Mouse (Mus musculus) myocyte (in vitro differentiated cells): ENCODE data around the gene Gpatch3. TPM values are rescaled to one million over a fixed set of nuclear protein-coding genes. Genes with fewer than 3 reads are reported as not detected.

Source experiments
- H3K27me3 ChIP-seq: one replicate; pipeline ENCODE4 v1.6.1; 2011; ENCODE audit not compliant: control insufficient read depth, insufficient read depth, insufficient read length
- H3K36me3 ChIP-seq: one replicate; pipeline ENCODE4 v1.6.1; 2011; ENCODE audit not compliant: control insufficient read depth, insufficient read depth
- H3K4me2 ChIP-seq: one replicate; pipeline ENCODE4 v1.6.1; 2011; ENCODE audit warnings: low read depth, control low read depth
- H3K4me3 ChIP-seq: one replicate; pipeline ENCODE4 v1.5.1; 2011; ENCODE audit warnings: mild to moderate bottlenecking, control low read depth, moderate library complexity
- H3K79me2 ChIP-seq: one replicate; pipeline ENCODE4 v1.6.1; 2011; ENCODE audit not compliant: control insufficient read depth, insufficient read depth
- H3ac ChIP-seq: one replicate; pipeline ENCODE4 v1.6.1; 2011; ENCODE audit not compliant: control insufficient read depth, insufficient read length
- CEBPB ChIP-seq: IDR thresholded peaks from 2 replicates; pipeline ENCODE4 v1.6.1; 2011; ENCODE audit warnings: mild to moderate bottlenecking, moderate library complexity; ENCODE audit not compliant: poor library complexity, insufficient read depth, severe bottlenecking
- E2F4 ChIP-seq: IDR thresholded peaks from one replicate; pipeline ENCODE4 v1.6.1; 2011; ENCODE audit warnings: mild to moderate bottlenecking, control low read depth, moderate library complexity; ENCODE audit not compliant: insufficient read depth
- MAX ChIP-seq: IDR thresholded peaks from one replicate; pipeline ENCODE4 v1.6.1; 2011; ENCODE audit warnings: low read depth, mild to moderate bottlenecking, control low read depth
- MYOD1 ChIP-seq, 3 experiments: IDR thresholded peaks; one replicate each; pipeline ENCODE4 v1.6.1; 2011; ENCODE audit warnings: control low read depth in 2 of 3, low read depth in 2 of 3, mild to moderate bottlenecking in 2 of 3, moderate library complexity in 1 of 3; ENCODE audit not compliant: insufficient read length in 2 of 3, control insufficient read depth in 1 of 3
- MYOG ChIP-seq, 3 experiments: IDR thresholded peaks; one replicate each; pipeline ENCODE4 v1.6.1; 2011; ENCODE audit warnings: control low read depth in 2 of 3, low read depth in 2 of 3, mild to moderate bottlenecking in 2 of 3; ENCODE audit not compliant: insufficient read length in 2 of 3, control insufficient read depth in 1 of 3, insufficient read depth in 1 of 3
- POLR2A ChIP-seq: IDR thresholded peaks from one replicate; pipeline ENCODE4 v1.6.1; 2011; ENCODE audit warnings: low read depth, mild to moderate bottlenecking, control low read depth, moderate library complexity; ENCODE audit not compliant: insufficient read length
- POLR2AphosphoS2 ChIP-seq: IDR thresholded peaks from one replicate; pipeline ENCODE4 v1.6.1; 2011; ENCODE audit warnings: low read depth, control low read depth; ENCODE audit not compliant: insufficient read length
- REST ChIP-seq: IDR thresholded peaks from one replicate; pipeline ENCODE4 v1.6.1; 2011; ENCODE audit warnings: mild to moderate bottlenecking, control low read depth, moderate library complexity; ENCODE audit not compliant: insufficient read depth, insufficient read length
- SRF ChIP-seq: IDR thresholded peaks from one replicate; pipeline ENCODE4 v1.6.1; 2011; ENCODE audit warnings: low read depth; ENCODE audit not compliant: control insufficient read depth, insufficient read length
- TCF12 ChIP-seq: IDR thresholded peaks from one replicate; pipeline ENCODE4 v1.6.1; 2011; ENCODE audit warnings: mild to moderate bottlenecking, control low read depth; ENCODE audit not compliant: poor library complexity, insufficient read depth, severe bottlenecking
- TCF3 ChIP-seq: IDR thresholded peaks from one replicate; pipeline ENCODE4 v1.6.1; 2011; ENCODE audit warnings: low read depth, control low read depth; ENCODE audit not compliant: insufficient read length
- USF1 ChIP-seq: IDR thresholded peaks from one replicate; pipeline ENCODE4 v1.6.1; 2011; ENCODE audit warnings: low read depth, mild to moderate bottlenecking, control low read depth, moderate library complexity
- polyA plus RNA-seq: library from polyadenylated mRNA; unstranded; fragments of >200 nt; fragmentation: generic; extraction: Trizol; gene quantifications from one replicate; pipeline ENCODE4 v1.2.1, GENCODE M21; 2012; ENCODE audit warnings: missing spikeins

Gene Gpatch3
- polyA plus RNA-seq, 1 experiment = 4.1 TPM

DNA sequence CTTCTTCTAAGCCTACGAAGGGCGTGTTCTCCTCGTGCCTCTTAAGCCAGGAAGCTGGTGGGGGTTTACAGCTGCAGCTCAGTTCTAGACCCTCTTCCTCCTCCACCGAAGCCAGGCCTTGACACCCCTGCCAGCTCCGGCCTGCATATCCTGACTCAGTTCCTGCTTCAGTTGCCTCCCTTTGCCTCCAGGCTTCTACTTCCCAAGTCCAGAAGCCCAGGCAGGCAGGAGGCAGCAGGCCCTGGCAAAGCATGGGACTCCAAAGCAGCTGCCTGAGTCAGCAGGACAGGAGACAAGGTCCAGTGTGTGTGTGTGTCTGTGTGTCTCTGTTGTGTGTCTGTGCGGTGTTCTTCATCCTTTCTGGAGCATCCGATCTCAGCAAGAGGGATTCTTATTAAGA lies 29.6 kb downstream of the Gpatch3 start:
- TF ChIP-seq TCF12 (no peak), SRF (no peak), MYOD1 (IDR thresholded peaks at IDR 0.05; ENCODE audit: control insufficient read depth in 1 of 3, insufficient read length in 2 of 3, low read depth in 2 of 3) (peak in 1 of 3 experiments; percentile 46)
- Histone ChIP-seq H3K36me3 (no peaks in the 10 kb centered on the region), H3K4me3 (no peak overlapping the region), H3K27me3 (no peaks in the 10 kb centered on the region), H3ac (no peak overlapping the region), H3K4me2 (peak overlapping the region; percentile 51), H3K79me2 (no peaks in the 10 kb centered on the region)

DNA sequence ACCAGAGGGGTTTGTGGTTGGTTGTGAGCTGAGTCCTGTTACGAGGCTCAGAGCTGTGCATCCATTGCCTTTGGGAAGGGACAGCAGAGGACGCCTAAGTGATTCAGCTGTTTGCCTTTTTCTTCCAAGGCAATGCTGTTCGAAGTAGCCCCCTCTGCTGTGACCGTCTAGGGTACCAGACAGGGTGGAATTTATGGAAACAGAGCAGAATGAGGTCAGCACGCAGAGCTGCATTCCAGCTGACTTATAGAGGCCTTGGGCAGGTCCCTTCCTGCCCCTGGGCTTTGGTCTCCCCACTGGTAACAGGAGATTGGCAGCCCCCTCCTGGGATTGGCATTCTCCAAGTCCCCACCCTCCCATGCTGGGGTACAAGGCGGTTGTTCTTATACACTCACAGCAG lies 30.3 kb downstream of the Gpatch3 start:
- H3K27me3 ChIP-seq = no peaks in the 10 kb centered on the region
- no peak overlapping the region for H3K4me3 ChIP-seq
- H3ac ChIP-seq = no peak overlapping the region
- H3K4me2 ChIP-seq = peak overlapping the region; percentile 27
- peak in 2 of 3 experiments; percentile 5 to 21 for TF ChIP-seq MYOD1 (IDR thresholded peaks at IDR 0.05; ENCODE audit: control insufficient read depth in 1 of 3, insufficient read length in 2 of 3, low read depth in 2 of 3)
- no peak for TF ChIP-seq USF1
- no peaks in the 10 kb centered on the region for H3K79me2 ChIP-seq
- H3K36me3 ChIP-seq = no peaks in the 10 kb centered on the region

DNA sequence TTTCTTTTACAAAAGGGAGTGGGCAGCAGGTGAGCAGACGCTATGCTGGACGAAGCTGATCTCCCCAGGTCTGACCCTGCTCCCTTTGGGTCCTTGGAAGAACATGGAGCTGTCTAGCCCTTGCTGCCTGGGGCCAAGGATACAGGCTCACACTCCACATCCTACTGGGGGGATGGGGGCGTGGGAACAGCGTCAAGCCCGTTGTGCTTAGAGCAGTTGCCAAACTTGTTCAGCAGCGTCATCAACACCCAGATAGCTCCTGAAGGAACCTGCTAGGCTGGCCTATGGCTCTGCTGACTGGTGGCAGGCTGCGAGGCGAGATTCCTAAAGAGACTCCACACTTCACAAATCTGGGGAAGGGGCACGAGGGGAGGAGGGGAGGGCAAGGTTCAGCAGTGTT lies 30.8 kb downstream of the Gpatch3 start:
- no peaks in the 10 kb centered on the region for H3K36me3 ChIP-seq
- peak overlapping the region; percentile 27 for H3K4me2 ChIP-seq
- no peak overlapping the region for H3ac ChIP-seq
- no peaks in the 10 kb centered on the region for H3K27me3 ChIP-seq
- H3K79me2 ChIP-seq = no peaks in the 10 kb centered on the region
- no peak for TF ChIP-seq MYOG (IDR thresholded peaks at IDR 0.05; ENCODE audit: control insufficient read depth in 1 of 3, insufficient read depth in 1 of 3, insufficient read length in 2 of 3, low read depth in 2 of 3)
- H3K4me3 ChIP-seq = no peak overlapping the region

DNA sequence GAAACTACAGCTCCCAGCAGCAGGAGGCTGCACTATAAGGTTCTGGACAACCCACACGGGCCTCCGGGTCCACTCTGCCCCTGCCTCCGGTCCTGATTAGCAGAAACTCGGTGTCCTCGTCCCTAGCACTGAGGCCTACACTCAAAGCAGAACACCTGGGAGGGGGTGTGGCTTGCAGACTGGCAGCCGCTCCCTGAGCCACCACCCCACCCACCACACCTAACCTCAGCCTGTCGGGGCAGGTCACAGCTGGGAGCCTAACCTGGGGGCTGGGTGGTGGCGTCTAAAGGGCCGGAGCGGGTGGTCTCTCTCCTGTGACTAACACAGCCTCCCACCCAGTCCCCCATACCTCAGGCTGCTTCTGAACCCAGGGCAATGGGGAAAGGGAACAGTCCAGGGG lies 32.7 kb downstream of the Gpatch3 start:
- Histone ChIP-seq H3ac (no peak overlapping the region), H3K4me3 (no peak overlapping the region), H3K79me2 (no peaks in the 10 kb centered on the region), H3K27me3 (no peaks in the 10 kb centered on the region), H3K4me2 (no peak overlapping the region), H3K36me3 (no peaks in the 10 kb centered on the region)
- TF ChIP-seq TCF12 (no peak), MAX (no peak), POLR2AphosphoS2 (no peak), REST (no peak), MYOG (IDR thresholded peaks at IDR 0.05; ENCODE audit: control insufficient read depth in 1 of 3, insufficient read depth in 1 of 3, insufficient read length in 2 of 3, low read depth in 2 of 3) (no peak), CEBPB (no peak), TCF3 (no peak)

DNA sequence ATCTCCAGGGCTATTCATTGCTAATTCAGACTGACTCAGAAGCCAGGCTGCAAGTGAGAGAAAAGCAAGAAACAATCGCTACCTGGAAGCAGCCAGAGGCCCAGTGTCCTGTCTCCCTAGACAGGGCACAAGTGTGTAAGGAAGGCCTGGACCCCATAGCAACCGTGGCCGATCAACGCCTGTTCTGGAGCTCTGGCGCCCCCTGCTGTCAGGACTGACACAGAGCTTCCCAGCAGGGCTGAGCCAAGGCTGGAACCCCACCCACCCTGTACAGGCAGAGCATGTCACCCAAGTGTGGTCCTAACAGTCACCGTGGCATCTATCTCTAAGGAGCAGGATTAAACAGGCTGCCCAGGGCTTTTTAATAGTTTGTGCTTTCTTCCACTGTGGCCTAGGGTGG lies 35.2 kb downstream of the Gpatch3 start:
- no peaks in the 10 kb centered on the region for H3K36me3 ChIP-seq
- no peak overlapping the region for H3K4me2 ChIP-seq
- H3K27me3 ChIP-seq = no peaks in the 10 kb centered on the region
- peak; percentile 14 for TF ChIP-seq POLR2A
- TF ChIP-seq POLR2AphosphoS2 = peak; percentile 50
- peak in 1 of 3 experiments; percentile 23 for TF ChIP-seq MYOG (IDR thresholded peaks at IDR 0.05; ENCODE audit: control insufficient read depth in 1 of 3, insufficient read depth in 1 of 3, insufficient read length in 2 of 3, low read depth in 2 of 3)
- no peak for TF ChIP-seq SRF
- peak in 1 of 3 experiments; percentile 5 for TF ChIP-seq MYOD1 (IDR thresholded peaks at IDR 0.05; ENCODE audit: control insufficient read depth in 1 of 3, insufficient read length in 2 of 3, low read depth in 2 of 3)
- no peak for TF ChIP-seq REST
- no peaks in the 10 kb centered on the region for H3K79me2 ChIP-seq
- no peak overlapping the region for H3ac ChIP-seq
- no peak overlapping the region for H3K4me3 ChIP-seq

DNA sequence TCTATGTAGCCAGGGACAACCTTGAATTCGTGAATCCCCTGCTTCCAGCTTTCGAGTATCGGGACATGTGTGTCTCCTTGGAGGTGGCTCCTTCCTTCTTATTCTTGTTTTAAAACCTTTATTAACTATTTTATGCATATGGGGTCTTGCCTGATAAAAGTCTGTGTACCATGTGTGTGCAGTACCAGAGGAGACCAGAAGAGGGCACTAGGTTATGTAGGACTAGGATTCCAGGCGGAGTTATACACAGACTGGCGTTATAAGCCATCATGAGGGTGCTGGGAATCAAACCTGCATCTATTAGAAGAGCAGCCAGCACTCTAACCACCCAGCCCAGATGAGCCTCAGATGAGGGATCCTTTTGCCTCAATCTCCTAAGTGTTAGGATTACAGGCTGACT lies 37.3 kb downstream of the Gpatch3 start:
- H3K27me3 ChIP-seq = no peaks in the 10 kb centered on the region
- H3ac ChIP-seq = no peak overlapping the region
- H3K4me3 ChIP-seq = no peak overlapping the region
- no peak overlapping the region for H3K4me2 ChIP-seq
- no peaks in the 10 kb centered on the region for H3K36me3 ChIP-seq
- no peak for TF ChIP-seq MYOD1 (IDR thresholded peaks at IDR 0.05; ENCODE audit: control insufficient read depth in 1 of 3, insufficient read length in 2 of 3, low read depth in 2 of 3)
- TF ChIP-seq POLR2A = no peak
- TF ChIP-seq USF1 = no peak
- TF ChIP-seq TCF12 = no peak
- no peak for TF ChIP-seq E2F4
- TF ChIP-seq POLR2AphosphoS2 = no peak
- TF ChIP-seq MYOG (IDR thresholded peaks at IDR 0.05; ENCODE audit: control insufficient read depth in 1 of 3, insufficient read depth in 1 of 3, insufficient read length in 2 of 3, low read depth in 2 of 3) = no peak
- TF ChIP-seq MAX = no peak
- no peak for TF ChIP-seq TCF3
- no peak for TF ChIP-seq CEBPB
- no peak for TF ChIP-seq SRF
- TF ChIP-seq REST = no peak
- H3K79me2 ChIP-seq = no peaks in the 10 kb centered on the region
